Mouse (Mus musculus) hindbrain, postnatal 0 days (tissue): ENCODE data around the gene Dock9. TPM values are rescaled to one million over a fixed set of nuclear protein-coding genes. Genes with fewer than 3 reads are reported as not detected.
A peak's percentile ranks its signal among the peaks of the same experiment; 100 is the strongest.

Source experiments
- ATAC-seq: fragments of 200-750 bp; cut with Nextera tagmentation; 2 replicates; pipeline ENCODE4 v1.8.0; 2017; ENCODE audit warnings: mild to moderate bottlenecking, moderate TSS enrichment, moderate library complexity
- DNase-seq: peaks from one replicate; pipeline ENCODE4 v3.0.0-alpha.2; 2015; ENCODE audit warnings: low spot score
- H3K27ac ChIP-seq: fragments of 300-500 bp; sonication (generic); 2 replicates; pipeline ENCODE4 v1.5.1; 2014; ENCODE audit warnings: mild to moderate bottlenecking
- H3K27me3 ChIP-seq: fragments of 300-500 bp; sonication (generic); 2 replicates; pipeline ENCODE4 v1.6.1; 2014; ENCODE audit warnings: low read length, mixed read lengths; ENCODE audit not compliant: insufficient read depth
- H3K36me3 ChIP-seq: fragments of 300-500 bp; sonication (generic); 2 replicates; pipeline ENCODE4 v1.6.1; 2014; ENCODE audit warnings: low read length, mixed read lengths; ENCODE audit not compliant: insufficient read depth
- H3K4me1 ChIP-seq: fragments of 300-500 bp; sonication (generic); 2 replicates; pipeline ENCODE4 v1.6.1; 2014; ENCODE audit warnings: antibody characterized with exemption, low read length, mixed read lengths; ENCODE audit not compliant: insufficient read depth
- H3K4me2 ChIP-seq: fragments of 300-500 bp; sonication (generic); 2 replicates; pipeline ENCODE4 v1.6.1; 2014; ENCODE audit warnings: low read depth, mild to moderate bottlenecking, low read length, moderate library complexity, mixed read lengths
- H3K4me3 ChIP-seq: fragments of 300-500 bp; sonication (generic); 2 replicates; pipeline ENCODE4 v1.5.1; 2014; ENCODE audit warnings: low read length
- H3K9ac ChIP-seq: fragments of 300-500 bp; sonication (generic); replicated peaks from 2 replicates; pipeline ENCODE4 v1.6.1; 2014; ENCODE audit warnings: mild to moderate bottlenecking, low read length, moderate library complexity, mixed read lengths
- H3K9me3 ChIP-seq: fragments of 300-500 bp; sonication (generic); 2 replicates; pipeline ENCODE4 v1.6.1; 2016; ENCODE audit warnings: low read length, mixed read lengths
- CTCF ChIP-seq: IDR thresholded peaks from 2 replicates; pipeline ENCODE4 v1.5.1; 2016; ENCODE audit warnings: antibody characterized with exemption, control low read depth, low read depth
- WGBS: fragments of 180-500 bp; shearing (Covaris S2); extraction: QIAGEN DNeasy Blood & Tissue Kit; methylation state at CpG from one replicate; pipeline ENCODE4 v1.1.7; 2014; 5-methylcytosine and 5-hydroxymethylcytosine counted together
- polyA plus RNA-seq: library from polyadenylated mRNA; unstranded; fragments of >200 nt; fragmentation: Nextera tagmentation; extraction: Ambion mirVana; gene quantifications from 2 replicates; pipeline ENCODE4 v1.2.1, GENCODE M21; 2015
- total RNA-seq: library from RNA; depleted of rRNA; stranded (reverse); fragments of >200 nt; gene quantifications from 2 replicates; pipeline ENCODE4 v1.2.3, GENCODE M21; 2014

Dock9 gene
- total and polyA plus RNA-seq, 2 experiments from 2014 or later, result 11.7 to 51.3 TPM

DNA sequence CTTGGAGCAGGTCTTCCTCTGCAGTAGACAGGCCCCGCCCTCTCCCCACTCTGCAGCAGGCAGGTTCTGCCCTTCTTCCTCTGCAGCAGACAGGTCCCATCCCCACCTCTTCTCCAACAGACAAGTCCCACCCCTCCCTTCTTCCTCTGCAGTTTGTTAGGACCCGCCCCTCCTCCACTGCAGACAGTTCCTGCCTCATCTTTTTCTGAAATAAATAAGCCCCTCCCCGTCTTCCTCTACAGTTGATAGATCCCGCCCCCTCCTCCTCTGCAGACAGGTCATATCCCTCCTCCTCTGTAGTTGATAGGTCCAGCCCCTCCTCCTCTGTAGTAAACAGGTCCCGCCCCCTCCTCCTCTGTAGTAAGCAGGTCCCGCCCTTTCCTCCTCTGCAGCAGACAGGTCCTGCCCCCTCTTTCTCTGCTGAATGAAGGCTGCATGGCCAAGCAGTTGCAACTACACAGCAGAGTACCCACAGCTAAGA is 65.9 kb downstream of the Dock9 start:
- Histone ChIP-seq H3K4me3 (no peak overlapping the region), H3K9ac (no peak overlapping the region), H3K4me2 (peak overlapping the region; percentile 16; the same call in 1 of the 2 replicates), H3K27me3 (no peaks in the 10 kb centered on the region), H3K27ac (no peak overlapping the region), H3K4me1 (no peaks in the 10 kb centered on the region), H3K9me3 (no peaks in the 10 kb centered on the region), H3K36me3 (no peaks in the 10 kb centered on the region)
- ATAC-seq, result peak; percentile 71
- 33% methylated on average over 6 of the region's 6 CpGs for WGBS
- no peak for DNase-seq
- TF ChIP-seq CTCF, result no peak

GRCm38 (mm10) chr14:121730966-121731365 is 66.7 kb downstream of the Dock9 start:
- no peak overlapping the region for H3K4me3 ChIP-seq
- H3K27ac ChIP-seq, result no peak overlapping the region
- H3K27me3 ChIP-seq, result no peaks in the 10 kb centered on the region
- H3K9me3 ChIP-seq, result no peaks in the 10 kb centered on the region
- H3K4me2 ChIP-seq, result no peak overlapping the region
- TF ChIP-seq CTCF, result no peak
- no peak for DNase-seq
- 77% methylated on average over 3 of the region's 3 CpGs for WGBS
- no peaks in the 10 kb centered on the region for H3K36me3 ChIP-seq
- no peaks in the 10 kb centered on the region for H3K4me1 ChIP-seq
- no peak overlapping the region for H3K9ac ChIP-seq
- ATAC-seq, result no peak

DNA sequence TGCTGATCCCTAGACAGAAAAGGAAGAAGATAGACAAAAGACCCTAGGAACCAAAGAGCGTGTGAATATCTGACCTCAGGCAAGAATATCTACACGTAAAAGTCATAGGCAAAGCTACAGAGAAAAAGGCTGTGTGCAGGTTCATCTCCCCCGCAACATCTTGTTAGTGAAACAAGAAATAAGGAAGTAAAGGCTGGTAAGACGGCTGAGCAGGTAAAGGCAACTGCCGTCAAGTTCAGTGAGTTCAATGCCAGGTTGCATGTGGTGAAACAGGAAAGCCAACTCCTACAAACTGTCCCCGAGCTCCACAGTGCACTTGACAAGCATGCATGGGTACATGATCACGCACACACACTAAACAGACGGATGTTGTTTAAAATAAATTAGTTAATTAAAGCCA is 69.6 kb downstream of the Dock9 start:
- Histone ChIP-seq H3K4me3 (no peak overlapping the region), H3K9ac (no peak overlapping the region), H3K36me3 (no peaks in the 10 kb centered on the region), H3K4me2 (no peak overlapping the region), H3K4me1 (0 out of 2 replicates have a peak, but pooled peaks cover under 1% of the 10 kb centered on the region), H3K27ac (no peak overlapping the region), H3K27me3 (no peaks in the 10 kb centered on the region), H3K9me3 (no peaks in the 10 kb centered on the region)
- ATAC-seq, result no peak
- no peak for TF ChIP-seq CTCF
- 77% methylated on average over 8 of the region's 8 CpGs for WGBS
- DNase-seq, result no peak

DNA sequence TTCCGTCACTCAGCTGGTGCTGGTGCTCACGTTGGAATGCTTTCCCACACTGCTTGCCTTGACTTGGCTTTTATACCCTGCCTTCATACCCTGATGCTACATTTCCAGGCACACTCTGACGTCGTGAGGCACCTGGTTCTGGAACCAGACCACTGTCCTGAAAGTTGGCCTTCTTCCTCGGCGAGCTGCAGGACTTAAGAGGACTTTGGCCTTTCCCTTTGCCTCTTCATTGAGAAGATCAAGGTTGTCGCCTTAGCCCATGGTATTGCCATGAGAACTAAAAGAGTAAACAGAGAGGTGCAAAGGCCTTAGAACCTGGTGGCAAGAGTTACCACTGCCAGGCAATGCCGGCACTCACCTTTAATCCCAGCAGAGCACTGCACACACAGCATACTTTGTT is 73.1 kb downstream of the Dock9 start:
- DNase-seq, result no peak
- Histone ChIP-seq H3K4me3 (no peak overlapping the region), H3K27ac (no peak overlapping the region), H3K4me1 (0 out of 2 replicates have a peak, but pooled peaks cover 2% of the 10 kb centered on the region), H3K9me3 (no peaks in the 10 kb centered on the region), H3K4me2 (no peak overlapping the region), H3K36me3 (no peaks in the 10 kb centered on the region), H3K9ac (no peak overlapping the region), H3K27me3 (no peaks in the 10 kb centered on the region)
- ATAC-seq, result no peak
- TF ChIP-seq CTCF, result no peak
- WGBS, result 87% methylated on average over 8 of the region's 8 CpGs

GRCm38 (mm10) chr14:121722774-121723173 is 74.9 kb downstream of the Dock9 start:
- Histone ChIP-seq H3K4me3 (no peak overlapping the region), H3K9ac (no peak overlapping the region), H3K4me1 (0 out of 2 replicates have a peak, but pooled peaks cover 2% of the 10 kb centered on the region), H3K27ac (no peak overlapping the region), H3K36me3 (no peaks in the 10 kb centered on the region), H3K27me3 (no peaks in the 10 kb centered on the region), H3K4me2 (no peak overlapping the region), H3K9me3 (no peaks in the 10 kb centered on the region)
- ATAC-seq, result peak; percentile 30; the same call in 1 of the 2 replicates
- no peak for DNase-seq
- WGBS, result 19% methylated on average over 8 of the region's 8 CpGs
- TF ChIP-seq CTCF, result no peak

DNA sequence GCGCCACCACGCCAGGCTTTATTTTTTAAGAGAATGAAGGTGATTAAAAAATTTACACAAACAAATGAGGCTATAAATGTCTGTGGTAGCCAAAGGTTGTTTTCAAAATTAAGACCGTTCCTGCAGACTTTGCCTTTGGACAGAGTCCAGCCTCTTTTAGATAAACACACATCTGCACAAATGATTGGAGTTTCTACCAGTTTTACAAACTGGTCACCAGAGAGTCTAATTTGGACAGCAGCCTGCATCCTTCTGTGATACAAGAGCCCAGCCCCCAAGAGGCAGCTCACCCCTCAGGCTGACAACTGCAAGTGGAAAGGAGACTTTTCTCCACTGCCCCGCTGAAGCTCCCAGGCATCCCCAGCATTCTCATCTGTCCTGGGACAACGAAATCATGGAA is 76.2 kb downstream of the Dock9 start:
- no peak overlapping the region for H3K4me2 ChIP-seq
- H3K27ac ChIP-seq, result no peak overlapping the region
- no peaks in the 10 kb centered on the region for H3K36me3 ChIP-seq
- H3K4me1 ChIP-seq, result 0 out of 2 replicates have a peak, but pooled peaks cover 2% of the 10 kb centered on the region
- TF ChIP-seq CTCF, result no peak
- ATAC-seq, result no peak
- 73% methylated on average over 5 of the region's 5 CpGs for WGBS
- H3K4me3 ChIP-seq, result no peak overlapping the region
- DNase-seq, result no peak
- no peaks in the 10 kb centered on the region for H3K27me3 ChIP-seq
- H3K9ac ChIP-seq, result no peak overlapping the region
- H3K9me3 ChIP-seq, result no peaks in the 10 kb centered on the region
